Mouse (Mus musculus) heart, postnatal 36 days (tissue): ENCODE measurements around the gene Tjp1. TPM values are rescaled to one million over a fixed set of nuclear protein-coding genes. Genes with fewer than 3 reads are reported as not detected.
A peak's percentile ranks its signal among the peaks of the same experiment; 100 is the strongest.

ENCODE experiments used
- DNase-seq, 2 experiments: peaks; one replicate each; pipeline ENCODE4 v3.0.0; 2021 to 2022
- intact Hi-C: fragments of 180-260 bp; cut with DNase I; formaldehyde crosslinking; loops from one replicate; pipeline ENCODE4 v1.15.1; 2025
- total RNA-seq, 2 experiments: library from RNA; stranded (reverse); gene quantifications; 2 replicates each; pipeline ENCODE4 v1.2.3; 2021

Tjp1 gene
- total RNA-seq, 2 experiments from 2014 or later = 110 to 116 TPM

- DNase-seq = no peak
- intact Hi-C loops = no loop called here
These were observed 86.1 kb downstream of the Tjp1 start for GRCm38 (mm10) chr7:65441505-65441904.

DNA sequence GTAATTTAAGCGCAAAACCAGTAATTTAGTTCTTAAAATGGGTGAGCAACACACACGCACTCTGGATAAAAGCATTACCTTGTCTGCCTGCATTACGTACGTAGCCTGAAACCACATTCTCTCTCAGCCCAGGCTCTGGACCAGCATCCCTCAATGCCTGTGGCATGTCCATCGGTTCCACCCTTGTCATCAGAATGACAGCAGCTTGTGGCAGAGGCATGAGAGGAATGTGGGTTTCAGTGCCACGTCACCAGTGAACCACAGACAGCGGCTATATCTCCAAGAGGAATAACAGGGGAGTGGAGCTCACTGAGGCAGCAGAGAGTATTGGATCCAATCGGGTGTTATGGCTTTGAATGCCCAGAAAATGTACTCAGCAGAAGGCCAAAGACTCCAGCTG is 88.1 kb downstream of the Tjp1 start:
- intact Hi-C loops = no loop called here
- DNase-seq = no peak

- no peak for DNase-seq
- intact Hi-C loops = no loop called here
These were observed 89.4 kb downstream of the Tjp1 start for GRCm38 (mm10) chr7:65438146-65438545.

GRCm38 (mm10) chr7:65436921-65437320 is 90.7 kb downstream of the Tjp1 start:
- intact Hi-C loops = no loop called here
- DNase-seq = no peak

DNA sequence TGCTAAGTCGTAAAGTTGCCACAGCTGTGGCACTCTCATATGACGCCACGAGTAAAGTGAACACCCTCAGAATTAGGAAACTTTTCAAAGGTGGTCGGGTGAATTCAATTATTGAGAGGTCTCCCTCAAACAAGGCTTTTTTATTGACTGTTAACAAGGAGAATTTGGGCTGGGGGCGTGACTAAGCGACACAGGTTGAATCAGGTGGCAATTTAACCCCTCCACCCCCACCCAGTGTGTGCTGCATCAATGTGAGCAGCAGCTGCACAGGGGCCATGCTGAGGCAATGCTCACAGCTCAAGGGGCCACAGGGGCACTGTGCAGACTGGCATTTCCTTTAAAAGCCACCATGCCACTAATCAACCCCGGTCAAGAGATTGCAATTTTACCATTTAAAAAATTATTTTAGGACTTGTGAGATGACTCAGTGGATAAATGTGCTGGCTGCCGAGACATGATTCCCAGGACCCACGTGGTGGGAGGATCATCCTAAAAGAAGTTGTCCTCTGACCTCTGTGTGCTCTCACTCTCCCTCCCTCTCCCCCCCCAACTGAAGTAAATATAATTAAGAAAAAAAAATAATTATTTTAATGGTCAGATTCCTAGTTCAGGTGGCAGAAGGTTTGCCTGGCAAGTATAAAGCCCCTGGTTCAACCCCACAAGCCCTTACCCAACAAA is 96.4 kb downstream of the Tjp1 start:
- intact Hi-C loops = no loop called here
- no peak for DNase-seq

DNA sequence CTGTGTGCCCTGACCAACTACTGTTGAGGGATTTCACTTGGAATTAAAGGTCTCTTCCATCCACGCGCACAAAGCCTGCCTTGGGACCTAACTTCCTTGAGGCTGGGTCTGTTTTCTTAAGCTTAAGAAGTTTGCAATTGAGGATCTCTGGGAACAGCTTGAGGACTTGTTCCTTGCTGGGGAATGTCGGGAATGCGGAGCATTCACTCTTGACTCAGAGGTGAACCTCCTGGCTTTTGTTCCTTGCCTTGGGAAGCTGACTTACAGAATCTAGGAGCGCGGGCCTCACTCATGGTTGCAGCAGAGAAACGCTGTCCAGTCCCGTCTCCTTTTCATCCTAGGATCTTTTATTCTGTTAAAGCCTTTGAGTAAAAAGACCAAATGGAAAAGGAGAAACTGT is 97.2 kb downstream of the Tjp1 start:
- intact Hi-C loops = no loop called here
- DNase-seq = no peak

DNA sequence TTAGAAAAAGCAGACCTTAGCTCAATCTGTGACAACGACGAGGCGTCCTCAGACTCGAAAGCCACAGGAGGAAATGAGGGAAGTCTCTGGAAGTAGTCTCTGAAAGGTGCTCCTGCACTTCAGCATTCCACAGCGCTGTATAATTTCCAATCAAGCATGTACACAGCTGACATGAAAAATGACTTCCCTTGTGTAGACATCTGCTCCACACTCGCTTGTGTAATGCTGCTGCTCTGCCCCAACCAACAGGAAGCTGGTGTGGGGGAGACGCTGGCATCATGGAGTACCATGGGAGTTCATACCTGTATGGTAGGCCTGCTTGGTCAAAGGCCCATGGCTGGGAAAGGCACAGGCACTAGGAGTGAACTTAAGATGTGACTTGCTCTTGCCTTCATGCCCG is 103.1 kb downstream of the Tjp1 start:
- no peak for DNase-seq
- intact Hi-C loops = no loop called here

GRCm38 (mm10) chr7:65422456-65422855 is 105.1 kb downstream of the Tjp1 start:
- no peak for DNase-seq
- intact Hi-C loops = no loop called here

DNA sequence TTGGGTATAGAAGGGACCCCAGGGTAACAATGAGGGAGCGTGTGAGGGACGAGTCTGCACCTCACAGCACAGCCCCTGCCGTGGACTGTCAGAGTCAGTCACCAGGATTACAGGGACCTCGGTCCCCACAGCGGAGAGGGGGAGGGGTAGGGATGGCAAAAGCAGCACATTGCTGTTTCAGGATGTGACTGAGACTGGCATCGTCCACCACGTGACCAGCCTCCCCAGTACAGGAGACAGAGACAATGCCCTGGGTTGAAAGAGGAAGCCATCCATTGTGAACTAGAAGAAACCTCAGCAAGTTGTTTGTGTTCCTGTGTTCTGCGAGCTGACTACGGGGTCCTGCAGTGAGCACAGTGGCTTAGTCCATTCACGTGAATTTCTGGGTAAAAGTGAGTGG is 106.1 kb downstream of the Tjp1 start:
- peak in 1 of 2 experiments; percentile 20 for DNase-seq
- intact Hi-C loops = no loop called here

DNA sequence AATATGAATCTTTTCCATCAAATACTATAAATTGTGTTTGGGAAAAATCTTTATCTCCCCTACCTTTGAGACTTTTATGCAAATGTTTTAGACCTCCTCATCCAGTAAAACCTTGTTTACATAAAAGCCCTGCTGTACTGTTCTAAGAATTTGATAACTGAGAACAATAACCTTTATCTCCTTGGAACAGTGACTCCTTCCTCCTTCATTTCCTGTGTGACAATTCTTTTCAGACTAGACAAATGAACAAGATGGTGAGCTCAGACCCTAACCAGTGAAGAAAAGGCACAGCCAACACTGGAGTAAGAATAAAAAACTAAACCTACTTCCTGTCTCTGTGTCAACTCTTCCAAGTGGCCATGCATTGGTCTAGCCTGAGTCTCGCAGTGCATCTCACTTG is 107.7 kb downstream of the Tjp1 start:
- DNase-seq = no peak
- intact Hi-C loops = loop anchor here (5.0 kb wide), 3 partner anchors 32 to 47 kb away; no protein-coding TSS in a partner anchor

DNA sequence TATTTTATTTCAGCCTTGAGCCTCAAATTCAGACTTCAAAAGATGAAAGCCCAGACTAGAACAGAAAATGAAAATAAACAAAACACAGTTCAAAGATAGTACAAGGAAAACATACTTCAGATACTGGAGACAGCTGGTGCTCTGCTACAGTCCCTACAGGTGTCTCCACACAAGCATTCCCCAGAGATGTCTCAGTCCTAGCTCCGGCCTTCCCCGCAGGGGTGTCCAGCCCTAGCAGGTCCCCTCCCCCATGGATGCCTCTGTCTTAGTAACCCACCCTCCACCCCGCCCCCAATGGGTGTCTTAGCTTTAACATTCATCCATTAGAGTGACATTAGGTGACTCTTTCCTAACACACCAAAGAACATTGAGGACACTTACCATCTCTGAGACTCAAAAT is 108.6 kb downstream of the Tjp1 start:
- DNase-seq = no peak
- intact Hi-C loops = loop anchor here (5.0 kb wide), 3 partner anchors 33 to 48 kb away; no protein-coding TSS in a partner anchor

- intact Hi-C loops = loop anchor here (5.0 kb wide), 3 partner anchors 34 to 49 kb away; no protein-coding TSS in a partner anchor
These were observed 109.1 kb downstream of the Tjp1 start for GRCm38 (mm10) chr7:65418366-65418911.

DNA sequence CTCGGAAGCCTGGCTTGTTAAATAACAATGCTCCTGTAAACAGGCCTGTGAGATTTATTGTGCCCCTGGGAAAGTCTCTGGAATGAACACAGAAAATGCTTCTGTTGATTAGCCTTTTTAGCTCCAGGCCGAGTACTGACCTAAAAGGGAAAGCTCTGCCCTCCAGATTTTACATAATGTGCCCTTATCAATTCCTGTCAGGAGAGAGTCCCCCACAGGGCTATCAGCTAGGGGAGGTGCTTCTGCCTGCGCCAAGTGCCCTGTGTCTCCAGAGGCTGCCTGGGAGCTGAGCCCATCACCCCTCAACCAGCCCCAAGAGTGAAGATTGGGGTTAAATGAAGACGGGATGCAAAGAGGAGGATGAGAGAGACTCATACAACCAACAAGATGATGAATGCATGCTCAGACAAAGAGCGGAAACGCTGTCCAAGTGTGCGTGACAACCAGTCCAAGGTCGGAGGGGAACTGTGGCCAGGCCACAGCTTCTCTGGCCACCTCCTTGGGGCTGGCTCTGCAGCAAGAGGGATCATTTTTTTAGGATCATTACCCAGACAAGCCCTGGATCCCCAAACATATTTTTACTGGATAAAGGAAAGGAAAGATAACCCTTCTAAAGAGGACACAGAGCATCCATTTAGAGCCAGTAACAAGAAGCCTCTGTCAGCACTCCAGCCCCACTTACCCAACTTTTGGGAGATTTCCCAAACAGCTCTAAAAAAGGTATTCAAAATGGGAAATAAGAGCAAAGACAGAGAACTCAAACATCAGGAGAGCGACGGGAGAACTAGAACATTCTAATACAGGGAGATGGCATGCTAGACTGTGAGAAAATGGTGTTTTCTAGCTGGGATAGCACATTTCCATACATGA is 110.1 kb downstream of the Tjp1 start:
- peak; percentile 55 to 59 for DNase-seq
- intact Hi-C loops = loop anchor here (5.0 kb wide), 3 partner anchors 35 to 50 kb away; no protein-coding TSS in a partner anchor

More at GRCm38 (mm10) chr7:65418366-65418911, 109.1 kb downstream of the Tjp1 start:
- DNase-seq = no peak

DNA sequence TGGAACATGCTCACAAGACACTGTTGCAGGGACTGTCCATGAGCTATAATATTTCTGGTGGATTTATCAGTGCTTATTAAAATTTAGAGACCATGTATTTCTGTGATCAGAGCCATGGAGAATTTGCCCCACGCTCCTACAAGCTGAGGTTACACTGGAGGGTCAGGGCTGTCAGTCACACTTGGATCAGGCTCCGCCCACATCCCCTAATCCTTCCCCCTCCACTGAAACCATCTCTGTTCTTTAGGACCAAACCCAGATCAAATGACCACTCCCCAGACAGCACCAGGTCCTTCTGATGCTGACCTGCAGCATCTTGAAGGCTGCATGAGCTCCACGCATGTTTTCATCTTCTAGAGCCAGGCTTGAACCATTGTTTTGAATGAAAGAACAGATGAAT is 111.1 kb downstream of the Tjp1 start:
- intact Hi-C loops = loop anchor here (5.0 kb wide), 3 partner anchors 36 to 51 kb away; no protein-coding TSS in a partner anchor
- no peak for DNase-seq

DNA sequence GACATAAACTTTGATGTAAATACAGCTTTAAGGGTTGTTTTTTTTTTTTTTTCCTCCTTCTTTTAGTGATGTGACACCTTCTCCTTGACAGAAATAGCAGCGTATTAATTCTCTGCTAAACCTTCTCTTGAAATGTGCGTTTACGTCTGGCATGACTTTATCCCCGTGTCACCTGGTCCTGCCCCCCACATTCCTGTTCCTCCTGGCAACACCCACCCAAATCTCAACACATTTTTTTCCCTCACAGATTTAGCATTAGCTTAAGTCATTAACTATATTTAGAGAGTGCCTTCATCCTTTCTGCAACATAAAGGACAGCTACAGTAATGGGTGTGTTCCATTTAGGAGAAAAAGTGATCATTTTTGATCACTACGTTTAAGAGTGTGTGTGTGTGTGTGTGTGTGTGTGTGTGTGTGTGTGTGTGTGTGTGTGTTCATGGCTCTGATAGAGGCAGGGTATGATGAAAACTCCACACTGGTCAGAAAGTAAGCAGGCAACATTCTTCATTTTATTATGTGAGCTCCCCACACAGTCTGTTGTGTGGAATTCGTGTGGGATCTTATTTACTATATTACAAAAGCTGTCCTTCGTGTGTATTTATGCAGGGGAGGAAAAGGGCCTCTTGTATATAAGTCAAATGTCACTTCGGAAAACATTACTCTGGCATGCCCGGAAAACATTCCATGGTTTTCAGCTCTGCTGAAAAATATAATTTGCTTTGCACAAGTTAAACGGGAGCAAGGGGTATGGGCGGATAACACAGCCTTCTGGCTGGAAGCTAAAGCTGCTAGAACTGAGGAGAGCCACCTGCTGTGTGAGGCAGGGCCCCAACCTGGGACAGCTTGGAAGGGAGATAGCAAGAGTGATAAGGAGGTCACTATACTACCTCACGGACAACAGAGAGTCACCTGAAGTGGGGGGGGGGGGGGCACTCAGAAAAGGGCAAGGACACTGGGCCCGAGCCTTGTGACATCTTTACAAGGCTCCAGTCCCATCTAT is 113.3 kb downstream of the Tjp1 start:
- intact Hi-C loops = no loop called here

DNA sequence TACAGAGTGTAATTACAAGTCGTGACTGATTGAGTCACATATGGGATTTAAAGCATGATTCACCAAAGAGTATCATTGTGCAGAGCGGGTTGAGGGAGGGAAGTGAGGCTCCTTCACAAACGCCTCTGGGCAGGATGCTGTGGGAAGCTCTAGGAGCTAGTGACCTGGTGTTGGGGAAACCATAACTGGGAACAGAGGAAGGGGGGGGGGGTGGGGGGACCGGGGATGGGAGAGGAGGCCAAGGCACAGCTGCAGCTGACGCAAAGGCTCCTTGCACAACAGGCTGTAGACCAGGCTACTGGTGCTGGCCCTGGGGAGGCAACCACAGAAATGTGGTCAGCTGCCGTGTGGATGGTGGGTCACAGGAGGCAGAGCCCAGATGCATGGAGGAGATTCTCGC is 116.9 kb downstream of the Tjp1 start:
- DNase-seq = peak in 1 of 2 experiments; percentile 31

More for the DNA sequence above, 113.3 kb downstream of the Tjp1 start:
- no peak for DNase-seq

GRCm38 (mm10) chr7:65406427-65406826 is 121.2 kb downstream of the Tjp1 start:
- intact Hi-C loops = no loop called here
- no peak for DNase-seq

More for the DNA sequence above, 116.9 kb downstream of the Tjp1 start:
- intact Hi-C loops = no loop called here

- DNase-seq = no peak
- intact Hi-C loops = no loop called here
These were observed 125.1 kb downstream of the Tjp1 start for GRCm38 (mm10) chr7:65402516-65402915.

DNA sequence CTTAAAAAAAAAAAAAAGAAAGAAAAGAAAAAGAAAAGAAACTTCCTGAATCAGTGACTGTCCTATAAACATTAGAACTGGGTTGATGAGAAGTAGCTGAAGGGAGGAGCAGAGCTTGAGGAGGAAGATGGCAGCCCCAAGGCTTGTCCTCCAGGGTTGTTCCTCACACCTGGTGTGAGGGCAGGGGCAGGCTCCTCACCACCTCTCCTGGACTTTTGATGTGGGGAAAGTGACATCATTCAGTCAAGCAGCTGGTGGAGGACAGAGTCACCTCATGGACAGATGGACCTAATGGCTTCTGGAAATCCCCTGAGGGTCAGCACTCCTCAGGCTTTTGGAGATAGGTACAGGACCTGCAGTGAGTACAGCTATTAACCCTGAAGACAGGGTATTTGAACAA is 126.0 kb downstream of the Tjp1 start:
- intact Hi-C loops = no loop called here
- DNase-seq = no peak

DNA sequence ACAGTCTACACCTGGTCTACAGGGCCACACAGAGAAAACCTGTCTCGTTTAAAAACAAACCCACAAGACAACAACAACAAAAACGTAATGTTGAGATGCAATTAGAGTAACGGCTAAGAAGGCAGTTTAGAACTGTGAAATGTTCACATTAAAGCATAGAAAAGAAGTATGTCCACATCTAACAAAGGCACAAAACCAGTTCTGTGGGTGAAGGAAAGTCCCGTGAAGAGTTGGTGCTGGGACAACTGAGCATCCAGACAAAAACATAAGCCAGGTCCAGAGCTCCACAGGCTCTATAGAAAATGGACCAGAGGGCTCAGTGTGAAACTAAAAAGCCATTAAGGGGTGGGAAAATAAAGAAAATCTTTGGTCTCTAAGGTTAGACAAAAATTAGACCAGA is 131.7 kb downstream of the Tjp1 start:
- DNase-seq = no peak
- intact Hi-C loops = loop anchor here (2.0 kb wide), 1 partner anchor 13 kb away; no protein-coding TSS in a partner anchor
